8 mouse cellular contexts compared by ENCODE assay signal in genomic region chr13:48260690-48261278, GRCm38 (mm10). TPM values are rescaled to one million over a fixed set of nuclear protein-coding genes. Genes with fewer than 3 reads are reported as not detected.
DNase-seq lines count a peak whose midpoint lies in the region; ATAC-seq and TF ChIP-seq lines count a peak whose summit lies in the region.

Id4 (plus strand) TSS chr13:48261228.

- ATAC-seq in heart, embryonic 11.5 days (replicated peaks; ENCODE audit: insufficient number of reproducible peaks, low FRiP score, low TSS enrichment) = peak; percentile 95
- peak; percentile 96 for ATAC-seq in kidney, embryonic 15.5 days (replicated peaks; ENCODE audit: low FRiP score)
- ATAC-seq in limb, embryonic 14.5 days (ENCODE audit: low FRiP score, low read depth) = peak; percentile 95

- H3K9me3 ChIP-seq in heart, embryonic 11.5 days (replicated peaks; ENCODE audit: control insufficient read depth, low read length) = no peaks in the 10 kb centered on the region
- H3K9me3 ChIP-seq in kidney, embryonic 15.5 days (replicated peaks) = no peaks in the 10 kb centered on the region
- no peaks in the 10 kb centered on the region for H3K9me3 ChIP-seq in limb, embryonic 14.5 days (ENCODE audit: control insufficient read depth, low read length)

- no peaks in the 10 kb centered on the region for H3K36me3 ChIP-seq in heart, embryonic 11.5 days (ENCODE audit: control insufficient read depth, insufficient read depth, low read length)
- H3K36me3 ChIP-seq in kidney, embryonic 15.5 days = no peaks in the 10 kb centered on the region
- H3K36me3 ChIP-seq in limb, embryonic 14.5 days (ENCODE audit: control insufficient read depth, insufficient read depth, low read length) = no peaks in the 10 kb centered on the region
- no peaks in the 10 kb centered on the region for H3K36me3 ChIP-seq in myocyte (ENCODE audit: control insufficient read depth, insufficient read depth)
- H3K36me3 ChIP-seq in testis, adult 2 months (ENCODE audit: control insufficient read depth, insufficient read depth, low read length) = no peaks in the 10 kb centered on the region

- TF ChIP-seq CTCF in testis, adult 2 months (IDR thresholded peaks at IDR 0.05; ENCODE audit: control insufficient read depth, insufficient read depth, insufficient replicate concordance, low read depth, low read length) = no peak

- H3ac ChIP-seq in myocyte (ENCODE audit: control insufficient read depth, insufficient read length) = peak within 1 kb of the TSS; percentile 6

- peak; percentile 31 to 39 for DNase-seq in spleen, adult 18-20 months
- no peak for DNase-seq in spleen, adult 12 weeks (ENCODE audit: low spot score)
- peak; percentile 30 for DNase-seq in fat pad, adult 2 months (ENCODE audit: extremely low read depth, low read depth, low spot score)
- peak; percentile 97 for DNase-seq in limb, embryonic 14.5 days (ENCODE audit: low spot score)

- peak within 1 kb of the TSS; percentile 76 for H3K27ac ChIP-seq in heart, embryonic 11.5 days (ENCODE audit: low read depth, low read length)
- H3K27ac ChIP-seq in kidney, embryonic 15.5 days = peak within 1 kb of the TSS; percentile 95
- H3K27ac ChIP-seq in limb, embryonic 14.5 days (replicated peaks; ENCODE audit: low read depth, low read length) = peak within 1 kb of the TSS; percentile 86
- H3K27ac ChIP-seq in testis, adult 2 months (ENCODE audit: control insufficient read depth, insufficient read depth, low read depth, low read length) = peak within 1 kb of the TSS; percentile 82

- no peaks in the 10 kb centered on the region for H3K4me1 ChIP-seq in heart, embryonic 11.5 days (ENCODE audit: control insufficient read depth, insufficient read depth, low read length)
- peaks cover 19% of the 10 kb centered on the region for H3K4me1 ChIP-seq in kidney, embryonic 15.5 days
- peaks cover 6% of the 10 kb centered on the region; the same call in 1 of the 2 replicates for H3K4me1 ChIP-seq in limb, embryonic 14.5 days (ENCODE audit: control insufficient read depth, insufficient read depth, low read length)
- H3K4me1 ChIP-seq in testis, adult 2 months (ENCODE audit: control insufficient read depth, insufficient read depth, low read length) = peaks cover 6% of the 10 kb centered on the region

- H3K79me2 ChIP-seq in myocyte (ENCODE audit: control insufficient read depth, insufficient read depth) = no peaks in the 10 kb centered on the region

- peaks cover 3% of the 10 kb centered on the region; the same call in 1 of the 2 replicates for H3K27me3 ChIP-seq in heart, embryonic 11.5 days (ENCODE audit: control insufficient read depth, insufficient read depth, low read length)
- no peaks in the 10 kb centered on the region for H3K27me3 ChIP-seq in kidney, embryonic 15.5 days
- no peaks in the 10 kb centered on the region for H3K27me3 ChIP-seq in limb, embryonic 14.5 days (ENCODE audit: control insufficient read depth, insufficient read depth, low read length)
- peaks cover 12% of the 10 kb centered on the region for H3K27me3 ChIP-seq in myocyte (ENCODE audit: control insufficient read depth, insufficient read depth, insufficient read length)
- H3K27me3 ChIP-seq in testis, adult 2 months (ENCODE audit: control insufficient read depth, insufficient read depth, low read length) = no peaks in the 10 kb centered on the region

- H3K4me3 ChIP-seq in heart, embryonic 11.5 days (ENCODE audit: low read depth, low read length) = peak within 1 kb of the TSS; percentile 69
- H3K4me3 ChIP-seq in kidney, embryonic 15.5 days (replicated peaks) = peak within 1 kb of the TSS; percentile 72
- peak within 1 kb of the TSS; percentile 66 for H3K4me3 ChIP-seq in limb, embryonic 14.5 days (replicated peaks; ENCODE audit: low read length)
- H3K4me3 ChIP-seq in myocyte = peak within 1 kb of the TSS; percentile 22
- H3K4me3 ChIP-seq in testis, adult 2 months (ENCODE audit: control insufficient read depth, low read depth, low read length) = peak within 1 kb of the TSS; percentile 91

- TF ChIP-seq POLR2A in limb, embryonic 14.5 days (IDR thresholded peaks at IDR 0.05; ENCODE audit: borderline replicate concordance, extremely low read depth, insufficient read depth, insufficient read length) = peak; percentile 94; the same call in 1 of the 2 replicates
- peak; percentile 56 for TF ChIP-seq POLR2A in myocyte (IDR thresholded peaks at IDR 0.05; ENCODE audit: insufficient read length, low read depth)
- peak; percentile 89 for TF ChIP-seq POLR2A in testis, adult 2 months (IDR thresholded peaks at IDR 0.05; ENCODE audit: control insufficient read depth, low read depth, low read length)

- H3K9ac ChIP-seq in heart, embryonic 11.5 days (ENCODE audit: low read depth, low read length) = peak within 1 kb of the TSS; percentile 80
- H3K9ac ChIP-seq in kidney, embryonic 15.5 days = peak within 1 kb of the TSS; percentile 83
- H3K9ac ChIP-seq in limb, embryonic 14.5 days (ENCODE audit: low read depth, low read length, severe bottlenecking) = peak within 1 kb of the TSS; percentile 74

- WGBS in heart, embryonic 11.5 days (ENCODE audit: insufficient replicate concordance) = under 1% methylated on average over 51 of the region's 52 CpGs
- under 1% methylated on average over 52 of the region's 52 CpGs for WGBS in kidney, embryonic 15.5 days
- under 1% methylated on average over 51 of the region's 52 CpGs for WGBS in limb, embryonic 14.5 days

- H3K4me2 ChIP-seq in heart, embryonic 11.5 days = peak within 1 kb of the TSS; percentile 83
- peak within 1 kb of the TSS; percentile 85 for H3K4me2 ChIP-seq in kidney, embryonic 15.5 days
- peak within 1 kb of the TSS; percentile 92 for H3K4me2 ChIP-seq in limb, embryonic 14.5 days (replicated peaks; ENCODE audit: low read depth, low read length, severe bottlenecking)
- peak within 1 kb of the TSS; percentile 96 for H3K4me2 ChIP-seq in myocyte (ENCODE audit: low read depth)

TF ChIP-seq in myocyte, 11 proteins besides CTCF, POLR2A, EP300 and RAD21:
- TF ChIP-seq TCF3 (IDR thresholded peaks at IDR 0.05; ENCODE audit: insufficient read length, low read depth) = no peak
- TF ChIP-seq E2F4 (IDR thresholded peaks at IDR 0.05; ENCODE audit: insufficient read depth) = no peak
- TF ChIP-seq MYOG (IDR thresholded peaks at IDR 0.05; ENCODE audit: control insufficient read depth in 1 of 3, insufficient read depth in 1 of 3, insufficient read length in 2 of 3, low read depth in 2 of 3) = no peak
- no peak for TF ChIP-seq MAX (IDR thresholded peaks at IDR 0.05; ENCODE audit: low read depth)
TF ChIP-seq in myocyte: peak in this region for 0.

RNA-seq across cellular contexts. Expression of gene Id4, which starts in this region (rescaled TPM):
- 3.2 and 4.9 TPM in 2 replicates for polyA plus RNA-seq in heart, embryonic 11.5 days (2014; fragmentation: Nextera tagmentation; extraction: Ambion mirVana)
- 24.3 and 26.6 TPM in 2 replicates for polyA plus RNA-seq in kidney, embryonic 15.5 days (2015; fragmentation: Nextera tagmentation; extraction: Ambion mirVana)
- polyA plus RNA-seq in limb, embryonic 14.5 days (2012; rRNA removed) = 10.5 and 11.6 TPM in 2 replicates
- polyA plus RNA-seq in limb, embryonic 14.5 days (2014; fragmentation: Nextera tagmentation; extraction: Ambion mirVana) = 8.3 and 9.3 TPM in 2 replicates
- 0.07 TPM for polyA plus RNA-seq in myocyte (2012; fragmentation: generic; extraction: Trizol)
- polyA plus RNA-seq in testis, adult 2 months (2012; rRNA removed) = 13.2 and 15.0 TPM in 2 replicates

Comparison
In these comparisons a context has a peak if more than half of its experiments do, and no peak if none do; other contexts are left out.
1. H3K4me3 ChIP-seq: peak in every context shown above with its lines; median percentile 91 in testis, adult 2 months; 72 in kidney, embryonic 15.5 days; 69 in heart, embryonic 11.5 days; 66 in limb, embryonic 14.5 days; 22 in myocyte.